Mouse (Mus musculus) hindbrain, embryonic 16.5 days (tissue): ENCODE data around the gene Col6a6. TPM values are rescaled to one million over a fixed set of nuclear protein-coding genes. Genes with fewer than 3 reads are reported as not detected.
A peak's percentile ranks its signal among the peaks of the same experiment; 100 is the strongest.

Experiments
- ATAC-seq: fragments of 200-750 bp; cut with Nextera tagmentation; 2 replicates; pipeline ENCODE4 v1.8.0; 2017; ENCODE audit warnings: moderate TSS enrichment, moderate library complexity
- H3K27ac ChIP-seq: fragments of 300-500 bp; sonication (generic); 2 replicates; pipeline ENCODE4 v1.5.1; 2014; ENCODE audit warnings: low read depth, mild to moderate bottlenecking, control low read depth, low read length, moderate library complexity
- H3K27me3 ChIP-seq: fragments of 300-500 bp; sonication (generic); replicated peaks from 2 replicates; pipeline ENCODE4 v1.6.1; 2014; ENCODE audit warnings: low read length; ENCODE audit not compliant: control insufficient read depth, insufficient read depth
- H3K36me3 ChIP-seq: fragments of 300-500 bp; sonication (generic); 2 replicates; pipeline ENCODE4 v1.6.1; 2014; ENCODE audit warnings: mild to moderate bottlenecking, low read length, moderate library complexity, mixed read lengths; ENCODE audit not compliant: control insufficient read depth, insufficient read depth
- H3K4me1 ChIP-seq: fragments of 300-500 bp; sonication (generic); 2 replicates; pipeline ENCODE4 v1.6.1; 2014; ENCODE audit warnings: low read depth, low read length; ENCODE audit not compliant: control insufficient read depth, insufficient read depth
- H3K4me2 ChIP-seq: fragments of 300-500 bp; sonication (generic); 2 replicates; pipeline ENCODE4 v1.6.1; 2014; ENCODE audit warnings: mild to moderate bottlenecking, low read length, control low read depth, moderate library complexity
- H3K4me3 ChIP-seq: fragments of 300-500 bp; sonication (generic); 2 replicates; pipeline ENCODE4 v1.5.1; 2014; ENCODE audit warnings: mild to moderate bottlenecking, low read length, control low read depth, moderate library complexity
- H3K9ac ChIP-seq: fragments of 300-500 bp; sonication (generic); 2 replicates; pipeline ENCODE4 v1.6.1; 2014; ENCODE audit warnings: low read depth, mild to moderate bottlenecking, control low read depth, low read length, moderate library complexity
- H3K9me3 ChIP-seq: fragments of 300-500 bp; sonication (generic); 2 replicates; pipeline ENCODE4 v1.6.1; 2014; ENCODE audit warnings: mild to moderate bottlenecking, low read length, moderate library complexity; ENCODE audit not compliant: control insufficient read depth
- WGBS: fragments of 180-500 bp; shearing (Covaris S2); extraction: QIAGEN DNeasy Blood & Tissue Kit; methylation state at CpG from one replicate; pipeline ENCODE4 v1.1.7; 2014; 5-methylcytosine and 5-hydroxymethylcytosine counted together
- polyA plus RNA-seq: library from polyadenylated mRNA; unstranded; fragments of >200 nt; fragmentation: Nextera tagmentation; extraction: Ambion mirVana; gene quantifications from 2 replicates; pipeline ENCODE4 v1.2.1, GENCODE M21; 2015

Gene Col6a6
- polyA plus RNA-seq, 1 experiment from 2014 or later = 0.34 TPM

DNA sequence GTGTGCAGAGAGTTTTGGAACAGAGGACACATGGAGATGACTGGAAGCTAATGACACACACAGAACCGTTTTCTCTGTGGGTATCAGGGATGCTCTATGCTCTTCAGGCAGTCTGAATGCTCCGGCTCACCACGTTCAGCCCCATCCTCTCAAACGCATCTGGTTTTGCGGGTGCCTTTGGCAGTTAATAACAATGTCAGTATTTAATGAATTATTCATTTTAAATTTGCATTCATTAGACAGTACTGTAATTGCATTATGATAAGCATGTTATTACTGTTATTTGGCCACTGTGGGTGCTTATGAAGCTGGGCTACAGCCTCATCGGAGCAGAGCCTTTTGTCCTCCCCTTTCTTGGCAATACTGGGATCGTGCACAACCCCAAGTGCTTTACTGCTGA, 146.6 kb downstream of the Col6a6 start:
- peak; percentile 52 for ATAC-seq
- Histone ChIP-seq H3K27me3 (no peaks in the 10 kb centered on the region), H3K9ac (no peak overlapping the region), H3K36me3 (peaks cover 28% of the 10 kb centered on the region), H3K4me3 (no peak overlapping the region), H3K4me1 (peaks cover 4% of the 10 kb centered on the region), H3K27ac (peak overlapping the region; percentile 8; the same call in 1 of the 2 replicates), H3K9me3 (no peaks in the 10 kb centered on the region), H3K4me2 (no peak overlapping the region)
- 28% methylated on average over 7 of the region's 7 CpGs for WGBS

DNA sequence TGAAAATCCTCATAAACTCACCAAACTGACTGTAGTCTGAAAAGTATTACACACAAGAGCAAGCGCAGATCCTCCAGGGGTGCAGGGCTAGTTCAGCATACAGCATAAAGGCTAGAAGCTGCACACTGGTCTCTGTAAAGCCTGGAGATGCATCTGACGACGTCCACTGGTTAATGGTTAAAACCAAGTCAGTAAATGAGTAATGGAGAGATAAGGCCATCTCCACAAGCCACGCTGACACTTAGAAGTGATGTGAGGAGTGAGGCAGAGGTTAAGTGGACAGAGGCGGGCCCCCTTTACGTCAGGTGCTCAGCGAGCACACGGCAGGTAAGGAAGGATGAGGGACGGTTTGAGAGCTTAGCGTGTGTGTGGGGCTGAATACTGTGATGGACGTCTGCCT, 152.0 kb downstream of the Col6a6 start:
- H3K4me1 ChIP-seq = no peaks in the 10 kb centered on the region; the same call in 1 of the 2 replicates
- H3K4me2 ChIP-seq = no peak overlapping the region
- ATAC-seq = no peak
- H3K4me3 ChIP-seq = no peak overlapping the region
- H3K27me3 ChIP-seq = no peaks in the 10 kb centered on the region
- H3K36me3 ChIP-seq = peaks cover 23% of the 10 kb centered on the region
- H3K9me3 ChIP-seq = no peaks in the 10 kb centered on the region
- no peak overlapping the region for H3K27ac ChIP-seq
- WGBS = 77% methylated on average over 11 of the region's 11 CpGs
- H3K9ac ChIP-seq = no peak overlapping the region

DNA sequence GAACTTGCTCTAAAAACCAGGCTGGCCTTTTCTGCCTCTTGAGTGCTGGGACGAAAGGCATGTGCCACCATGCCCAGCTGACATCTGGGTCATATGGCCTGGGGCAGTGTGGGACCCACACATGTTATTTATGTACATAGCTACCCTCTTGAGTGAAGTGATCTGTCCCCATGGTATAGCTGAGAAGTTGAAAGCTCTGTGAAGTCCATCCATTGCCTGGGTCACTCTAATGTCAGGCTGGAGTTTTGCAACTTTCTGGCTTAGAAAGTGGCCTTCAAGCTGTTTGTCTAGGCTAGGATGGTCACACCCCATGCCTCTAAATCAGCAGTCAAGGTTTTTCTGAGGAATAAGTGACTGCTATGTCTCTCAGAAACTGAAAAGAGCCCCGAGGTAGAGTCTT, 155.9 kb downstream of the Col6a6 start:
- WGBS = 85% methylated on average over 2 of the region's 2 CpGs
- Histone ChIP-seq H3K27me3 (no peaks in the 10 kb centered on the region), H3K36me3 (peaks cover 23% of the 10 kb centered on the region)

GRCm38 (mm10) chr9:105670916-105671315, 157.0 kb downstream of the Col6a6 start:
- Histone ChIP-seq H3K4me3 (no peak overlapping the region), H3K4me1 (no peaks in the 10 kb centered on the region), H3K36me3 (peaks cover 19% of the 10 kb centered on the region), H3K27ac (no peak overlapping the region), H3K27me3 (no peaks in the 10 kb centered on the region), H3K9ac (no peak overlapping the region), H3K9me3 (no peaks in the 10 kb centered on the region), H3K4me2 (no peak overlapping the region)
- WGBS = 92% methylated on average over 4 of the region's 4 CpGs
- ATAC-seq = no peak

More for the DNA sequence above, 155.9 kb downstream of the Col6a6 start:
- Histone ChIP-seq H3K9ac (no peak overlapping the region), H3K4me1 (no peaks in the 10 kb centered on the region), H3K27ac (no peak overlapping the region), H3K9me3 (no peaks in the 10 kb centered on the region), H3K4me3 (no peak overlapping the region), H3K4me2 (no peak overlapping the region)
- ATAC-seq = no peak

DNA sequence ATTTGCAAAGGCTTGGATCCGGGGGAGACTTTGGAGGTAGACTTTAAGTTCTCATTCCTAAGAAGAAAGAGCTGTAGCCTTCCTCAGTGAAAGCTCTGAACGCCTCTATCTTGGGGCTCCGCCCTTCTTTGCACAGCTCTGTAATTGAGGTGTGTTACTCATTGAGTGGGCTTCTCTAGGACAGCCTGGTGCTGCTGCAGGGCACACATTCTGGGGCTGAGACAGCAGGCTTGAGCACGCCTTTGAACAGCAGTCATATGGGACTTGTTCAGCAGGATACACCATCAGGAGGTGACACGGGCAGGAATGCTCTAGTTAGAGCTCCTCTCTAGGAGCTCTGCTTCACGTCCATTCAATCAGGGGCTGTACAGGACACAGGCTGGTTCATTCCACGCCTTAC, 162.7 kb downstream of the Col6a6 start:
- Histone ChIP-seq H3K36me3 (peaks cover 24% of the 10 kb centered on the region), H3K4me3 (no peak overlapping the region)

GRCm38 (mm10) chr9:105659877-105660276, 168.1 kb downstream of the Col6a6 start:
- H3K27me3 ChIP-seq = no peaks in the 10 kb centered on the region
- no peak for ATAC-seq
- WGBS = 69% methylated on average over 6 of the region's 6 CpGs
- H3K9me3 ChIP-seq = no peaks in the 10 kb centered on the region
- no peak overlapping the region for H3K27ac ChIP-seq
- H3K4me3 ChIP-seq = no peak overlapping the region
- peaks cover 13% of the 10 kb centered on the region for H3K36me3 ChIP-seq
- no peak overlapping the region for H3K4me2 ChIP-seq
- H3K9ac ChIP-seq = no peak overlapping the region
- no peaks in the 10 kb centered on the region for H3K4me1 ChIP-seq

More for the DNA sequence above, 162.7 kb downstream of the Col6a6 start:
- H3K27ac ChIP-seq = no peak overlapping the region
- H3K27me3 ChIP-seq = no peaks in the 10 kb centered on the region
- H3K4me1 ChIP-seq = no peaks in the 10 kb centered on the region
- H3K9ac ChIP-seq = no peak overlapping the region
- no peak overlapping the region for H3K4me2 ChIP-seq
- H3K9me3 ChIP-seq = no peaks in the 10 kb centered on the region
- WGBS = 94% methylated on average over 7 of the region's 7 CpGs
- no peak for ATAC-seq

DNA sequence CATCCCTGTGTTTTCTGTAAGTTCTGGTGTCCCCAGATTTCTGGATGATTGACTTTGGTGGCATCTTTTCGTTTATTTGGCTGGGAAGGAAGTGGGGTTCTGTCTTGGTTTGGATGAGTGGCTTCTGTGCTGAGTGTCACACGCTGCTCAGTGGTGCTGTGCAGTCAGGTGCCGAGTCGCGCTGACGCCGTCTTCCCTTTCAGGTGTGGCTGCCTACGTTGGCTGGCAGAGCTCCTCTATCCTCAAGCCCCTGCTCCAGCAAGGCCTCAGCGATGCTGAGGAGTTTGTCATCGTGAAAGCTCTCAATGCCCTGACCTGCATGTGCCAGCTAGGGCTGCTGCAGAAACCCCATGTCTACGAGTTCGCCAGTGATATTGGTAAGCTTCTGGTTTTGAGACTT, 169.7 kb downstream of the Col6a6 start:
- Histone ChIP-seq H3K36me3 (peaks cover 18% of the 10 kb centered on the region), H3K9me3 (no peaks in the 10 kb centered on the region), H3K4me2 (no peak overlapping the region), H3K27ac (no peak overlapping the region), H3K27me3 (no peaks in the 10 kb centered on the region), H3K4me1 (no peaks in the 10 kb centered on the region), H3K9ac (no peak overlapping the region), H3K4me3 (no peak overlapping the region)
- WGBS = 94% methylated on average over 12 of the region's 12 CpGs
- ATAC-seq = no peak

DNA sequence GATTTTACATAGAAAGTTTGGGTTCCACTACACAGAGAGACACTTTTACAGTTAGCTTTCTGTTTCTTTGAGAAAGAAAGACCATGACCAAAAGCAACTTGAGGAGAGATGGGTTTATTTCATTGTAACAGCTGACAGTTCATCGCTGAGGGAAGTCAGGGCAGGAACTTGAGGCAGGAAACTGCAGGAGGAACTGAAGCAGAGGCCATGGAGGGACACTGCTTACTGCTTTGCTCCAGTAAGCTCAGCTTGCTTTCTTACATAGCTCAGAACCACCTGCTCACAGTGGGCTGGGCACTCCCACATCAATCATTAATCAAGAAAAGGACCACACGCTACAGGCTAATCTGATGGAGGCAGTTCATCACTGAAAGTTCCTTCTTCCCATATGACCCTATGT, 171.8 kb downstream of the Col6a6 start:
- H3K27ac ChIP-seq = no peak overlapping the region
- no peaks in the 10 kb centered on the region for H3K9me3 ChIP-seq
- H3K4me3 ChIP-seq = no peak overlapping the region
- ATAC-seq = no peak
- 47% methylated on average over 2 of the region's 2 CpGs for WGBS
- no peaks in the 10 kb centered on the region for H3K27me3 ChIP-seq
- H3K4me2 ChIP-seq = no peak overlapping the region
- no peaks in the 10 kb centered on the region for H3K4me1 ChIP-seq
- H3K36me3 ChIP-seq = peaks cover 19% of the 10 kb centered on the region
- no peak overlapping the region for H3K9ac ChIP-seq

GRCm38 (mm10) chr9:105642460-105643371, 185.2 kb downstream of the Col6a6 start, which contains the start of gene Pik3r4:
Gene Pik3r4, plus strand, starts transcription at chr9:105642978.
- H3K4me2 ChIP-seq = peak within 1 kb of the TSS; percentile 96
- peak; percentile 94 for ATAC-seq
- H3K36me3 ChIP-seq = peaks cover 4% of the 10 kb centered on the region; the same call in 1 of the 2 replicates

More at GRCm38 (mm10) chr9:105642460-105643371, 185.2 kb downstream of the Col6a6 start, which contains the start of gene Pik3r4:
- Histone ChIP-seq H3K4me3 (peak within 1 kb of the TSS; percentile 97), H3K27me3 (no peaks in the 10 kb centered on the region), H3K27ac (peak within 1 kb of the TSS; percentile 80), H3K9me3 (no peaks in the 10 kb centered on the region), H3K9ac (peak within 1 kb of the TSS; percentile 97), H3K4me1 (peaks cover 11% of the 10 kb centered on the region)
- WGBS = 4% methylated on average over 37 of the region's 37 CpGs
